Mouse (Mus musculus): ENCODE results near the gene Chrne. TPM values are rescaled to one million over a fixed set of nuclear protein-coding genes. Genes with fewer than 3 reads are reported as not detected.

Chrne gene
- polyA plus RNA-seq, 1 experiment from 2014 or later: not detected

- DNase-seq (ENCODE audit: low spot score, missing footprints): no peak
- H3K9me3 ChIP-seq (ENCODE audit: control insufficient read depth, low read length): no peaks in the 10 kb centered on the region
- H3K4me2 ChIP-seq: no peak overlapping the region
- no peak for ATAC-seq (ENCODE audit: low FRiP score)
- H3K9ac ChIP-seq (ENCODE audit: low read length): no peak overlapping the region
- no peaks in the 10 kb centered on the region for H3K36me3 ChIP-seq (ENCODE audit: control insufficient read depth, insufficient read depth, low read length)
- 86% methylated on average over 1 of the region's 1 CpGs for WGBS
- no peak overlapping the region for H3K4me3 ChIP-seq (ENCODE audit: low read depth, low read length)
- H3K27me3 ChIP-seq (ENCODE audit: control insufficient read depth, insufficient read depth, low read length): no peaks in the 10 kb centered on the region
- no peaks in the 10 kb centered on the region for H3K4me1 ChIP-seq (ENCODE audit: control insufficient read depth, insufficient read depth, low read length)
- H3K27ac ChIP-seq (ENCODE audit: low read depth, low read length): no peak overlapping the region
Measured at GRCm38 (mm10) chr11:70638293-70638692, 19.3 kb upstream of the Chrne start.

GRCm38 (mm10) chr11:70637764-70638163, 18.7 kb upstream of the Chrne start:
- Histone ChIP-seq H3K4me3 (ENCODE audit: low read depth, low read length) (no peak overlapping the region), H3K9ac (ENCODE audit: low read length) (no peak overlapping the region), H3K36me3 (ENCODE audit: control insufficient read depth, insufficient read depth, low read length) (no peaks in the 10 kb centered on the region), H3K9me3 (ENCODE audit: control insufficient read depth, low read length) (no peaks in the 10 kb centered on the region), H3K4me2 (no peak overlapping the region), H3K4me1 (ENCODE audit: control insufficient read depth, insufficient read depth, low read length) (no peaks in the 10 kb centered on the region), H3K27me3 (ENCODE audit: control insufficient read depth, insufficient read depth, low read length) (no peaks in the 10 kb centered on the region), H3K27ac (ENCODE audit: low read depth, low read length) (no peak overlapping the region)
- ATAC-seq (ENCODE audit: low FRiP score) (no peak), DNase-seq (ENCODE audit: low spot score, missing footprints) (no peak)
- 94% methylated on average over 1 of the region's 1 CpGs for WGBS

- WGBS: 86% methylated on average over 4 of the region's 4 CpGs
- H3K36me3 ChIP-seq (ENCODE audit: control insufficient read depth, insufficient read depth, low read length): no peaks in the 10 kb centered on the region
Measured at GRCm38 (mm10) chr11:70635601-70636000, 16.6 kb upstream of the Chrne start.

GRCm38 (mm10) chr11:70630129-70630528, 11.1 kb upstream of the Chrne start:
- DNase-seq (ENCODE audit: low spot score, missing footprints) (no peak), ATAC-seq (ENCODE audit: low FRiP score) (no peak)
- Histone ChIP-seq H3K27ac (ENCODE audit: low read depth, low read length) (no peak overlapping the region), H3K4me3 (ENCODE audit: low read depth, low read length) (no peak overlapping the region), H3K4me2 (no peak overlapping the region), H3K4me1 (ENCODE audit: control insufficient read depth, insufficient read depth, low read length) (no peaks in the 10 kb centered on the region), H3K9me3 (ENCODE audit: control insufficient read depth, low read length) (no peaks in the 10 kb centered on the region), H3K9ac (ENCODE audit: low read length) (no peak overlapping the region), H3K36me3 (ENCODE audit: control insufficient read depth, insufficient read depth, low read length) (no peaks in the 10 kb centered on the region), H3K27me3 (ENCODE audit: control insufficient read depth, insufficient read depth, low read length) (no peaks in the 10 kb centered on the region)
- 72% methylated on average over 7 of the region's 7 CpGs for WGBS

More at GRCm38 (mm10) chr11:70635601-70636000, 16.6 kb upstream of the Chrne start:
- no peaks in the 10 kb centered on the region for H3K27me3 ChIP-seq (ENCODE audit: control insufficient read depth, insufficient read depth, low read length)
- H3K4me1 ChIP-seq (ENCODE audit: control insufficient read depth, insufficient read depth, low read length): no peaks in the 10 kb centered on the region
- H3K9ac ChIP-seq (ENCODE audit: low read length): no peak overlapping the region
- ATAC-seq (ENCODE audit: low FRiP score) (no peak), DNase-seq (ENCODE audit: low spot score, missing footprints) (no peak)
- H3K9me3 ChIP-seq (ENCODE audit: control insufficient read depth, low read length): no peaks in the 10 kb centered on the region
- no peak overlapping the region for H3K4me2 ChIP-seq
- H3K4me3 ChIP-seq (ENCODE audit: low read depth, low read length): no peak overlapping the region
- H3K27ac ChIP-seq (ENCODE audit: low read depth, low read length): no peak overlapping the region

- WGBS: 58% methylated on average over 5 of the region's 5 CpGs
Measured at GRCm38 (mm10) chr11:70629557-70629956, 10.5 kb upstream of the Chrne start.

GRCm38 (mm10) chr11:70628431-70628830, 9.4 kb upstream of the Chrne start:
- no peaks in the 10 kb centered on the region for H3K9me3 ChIP-seq (ENCODE audit: control insufficient read depth, low read length)
- 84% methylated on average over 2 of the region's 2 CpGs for WGBS
- H3K27ac ChIP-seq (ENCODE audit: low read depth, low read length): no peak overlapping the region
- H3K4me2 ChIP-seq: no peak overlapping the region
- no peaks in the 10 kb centered on the region for H3K27me3 ChIP-seq (ENCODE audit: control insufficient read depth, insufficient read depth, low read length)
- H3K36me3 ChIP-seq (ENCODE audit: control insufficient read depth, insufficient read depth, low read length): no peaks in the 10 kb centered on the region
- ATAC-seq (ENCODE audit: low FRiP score) (no peak), DNase-seq (ENCODE audit: low spot score, missing footprints) (no peak)
- no peak overlapping the region for H3K4me3 ChIP-seq (ENCODE audit: low read depth, low read length)
- H3K4me1 ChIP-seq (ENCODE audit: control insufficient read depth, insufficient read depth, low read length): no peaks in the 10 kb centered on the region
- no peak overlapping the region for H3K9ac ChIP-seq (ENCODE audit: low read length)

More at GRCm38 (mm10) chr11:70629557-70629956, 10.5 kb upstream of the Chrne start:
- Histone ChIP-seq H3K4me2 (no peak overlapping the region), H3K36me3 (ENCODE audit: control insufficient read depth, insufficient read depth, low read length) (no peaks in the 10 kb centered on the region), H3K4me3 (ENCODE audit: low read depth, low read length) (no peak overlapping the region), H3K9ac (ENCODE audit: low read length) (no peak overlapping the region), H3K9me3 (ENCODE audit: control insufficient read depth, low read length) (no peaks in the 10 kb centered on the region), H3K27ac (ENCODE audit: low read depth, low read length) (no peak overlapping the region), H3K27me3 (ENCODE audit: control insufficient read depth, insufficient read depth, low read length) (no peaks in the 10 kb centered on the region), H3K4me1 (ENCODE audit: control insufficient read depth, insufficient read depth, low read length) (no peaks in the 10 kb centered on the region)
- ATAC-seq (ENCODE audit: low FRiP score) (no peak), DNase-seq (ENCODE audit: low spot score, missing footprints) (no peak)

GRCm38 (mm10) chr11:70626877-70627276, 7.9 kb upstream of the Chrne start:
- no peak overlapping the region for H3K4me2 ChIP-seq
- H3K36me3 ChIP-seq (ENCODE audit: control insufficient read depth, insufficient read depth, low read length): no peaks in the 10 kb centered on the region
- H3K27ac ChIP-seq (ENCODE audit: low read depth, low read length): no peak overlapping the region
- DNase-seq (ENCODE audit: low spot score, missing footprints) (no peak), ATAC-seq (ENCODE audit: low FRiP score) (no peak)
- no peaks in the 10 kb centered on the region for H3K27me3 ChIP-seq (ENCODE audit: control insufficient read depth, insufficient read depth, low read length)
- H3K4me1 ChIP-seq (ENCODE audit: control insufficient read depth, insufficient read depth, low read length): no peaks in the 10 kb centered on the region
- H3K9me3 ChIP-seq (ENCODE audit: control insufficient read depth, low read length): no peaks in the 10 kb centered on the region
- no peak overlapping the region for H3K9ac ChIP-seq (ENCODE audit: low read length)
- no peak overlapping the region for H3K4me3 ChIP-seq (ENCODE audit: low read depth, low read length)
- 81% methylated on average over 4 of the region's 4 CpGs for WGBS

GRCm38 (mm10) chr11:70625473-70625872, 6.5 kb upstream of the Chrne start:
- 49% methylated on average over 4 of the region's 4 CpGs for WGBS
- Histone ChIP-seq H3K9ac (ENCODE audit: low read length) (no peak overlapping the region), H3K9me3 (ENCODE audit: control insufficient read depth, low read length) (no peaks in the 10 kb centered on the region), H3K4me3 (ENCODE audit: low read depth, low read length) (no peak overlapping the region), H3K27me3 (ENCODE audit: control insufficient read depth, insufficient read depth, low read length) (no peaks in the 10 kb centered on the region), H3K27ac (ENCODE audit: low read depth, low read length) (no peak overlapping the region), H3K36me3 (ENCODE audit: control insufficient read depth, insufficient read depth, low read length) (no peaks in the 10 kb centered on the region), H3K4me2 (no peak overlapping the region), H3K4me1 (ENCODE audit: control insufficient read depth, insufficient read depth, low read length) (no peaks in the 10 kb centered on the region)
- ATAC-seq (ENCODE audit: low FRiP score) (no peak), DNase-seq (ENCODE audit: low spot score, missing footprints) (peak; percentile 94)

GRCm38 (mm10) chr11:70623053-70623742, 4.2 kb upstream of the Chrne start:
- WGBS: 88% methylated on average over 10 of the region's 10 CpGs
- Histone ChIP-seq H3K9me3 (ENCODE audit: control insufficient read depth, low read length) (no peaks in the 10 kb centered on the region), H3K4me1 (ENCODE audit: control insufficient read depth, insufficient read depth, low read length) (no peaks in the 10 kb centered on the region), H3K9ac (ENCODE audit: low read length) (no peak overlapping the region), H3K4me3 (ENCODE audit: low read depth, low read length) (no peak overlapping the region), H3K27me3 (ENCODE audit: control insufficient read depth, insufficient read depth, low read length) (no peaks in the 10 kb centered on the region), H3K27ac (ENCODE audit: low read depth, low read length) (no peak overlapping the region), H3K4me2 (no peak overlapping the region), H3K36me3 (ENCODE audit: control insufficient read depth, insufficient read depth, low read length) (no peaks in the 10 kb centered on the region)
- DNase-seq (ENCODE audit: low spot score, missing footprints) (no peak), ATAC-seq (ENCODE audit: low FRiP score) (no peak)
